Mouse (Mus musculus) spleen, embryonic (tissue): ENCODE results near the gene Olfr212.
"Not testable (repeated sequence)": the region's sequence is repeated elsewhere in the genome, so short reads cannot be mapped to it uniquely, and the experiment has no call there.

Experiments used
- CTCF ChIA-PET: fragments of 350-600 bp; sonication (Branson Sonifier 250); formaldehyde crosslinking; loops from one replicate; lab custom pipeline; 2022; lab: Charles Lee

The Olfr212 gene

DNA sequence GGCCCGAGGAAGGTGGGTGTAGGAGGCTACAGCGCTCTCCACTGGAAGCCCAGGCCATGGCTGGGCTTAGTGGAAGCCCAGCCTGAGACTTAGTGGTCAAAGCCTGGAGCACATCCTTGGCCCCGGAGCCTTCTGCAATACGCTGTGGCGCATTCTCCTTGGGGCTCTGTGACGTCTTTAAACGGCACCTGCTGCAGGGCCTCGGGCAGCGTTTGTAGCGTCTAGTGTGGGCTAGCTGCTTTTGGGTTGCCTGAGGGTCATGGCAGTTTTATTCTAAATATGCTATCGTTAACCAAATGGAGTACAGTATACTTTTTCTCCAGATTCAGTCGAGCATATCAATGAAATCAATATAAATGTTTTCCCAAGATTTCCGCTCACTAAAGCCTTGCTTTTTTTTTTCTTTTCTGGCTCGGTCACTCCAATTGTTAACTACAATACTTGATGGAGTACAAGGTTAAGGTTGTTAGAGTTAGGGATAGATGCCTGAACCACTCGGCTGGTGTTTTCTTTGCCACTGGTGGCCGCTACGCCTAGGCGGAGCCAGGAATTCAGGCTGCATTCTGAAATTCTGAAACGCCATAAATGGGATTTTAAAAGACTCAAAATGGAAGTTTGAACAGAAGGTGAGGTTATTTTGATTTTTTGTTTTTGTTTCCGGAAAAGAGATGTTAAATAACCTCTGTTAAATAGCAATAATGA is at the start of gene Olfr212:
Gene Olfr212, plus strand, starts transcription at position 215 of the 702 bp plus-strand sequence.
- CTCF ChIA-PET: not testable (repeated sequence)

DNA sequence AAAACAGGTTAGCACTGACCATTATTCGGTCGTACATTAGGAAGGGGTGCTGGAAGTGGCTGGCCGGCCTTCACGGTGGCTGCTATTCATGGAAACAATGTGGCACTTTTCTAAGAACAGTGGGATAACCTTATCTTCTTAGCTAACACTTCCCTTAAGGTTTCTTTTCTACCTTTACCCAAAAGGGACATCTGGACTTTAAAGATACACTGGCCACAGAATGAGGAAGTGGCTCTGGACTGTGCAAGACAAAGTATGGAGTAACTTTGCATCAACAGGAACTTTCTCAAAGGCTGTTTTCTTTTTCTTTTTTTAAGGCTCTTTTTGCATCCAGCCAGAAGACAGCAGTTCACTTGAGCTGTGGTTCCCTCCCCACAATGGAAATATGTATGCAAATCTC is 47.6 kb upstream of the Olfr212 start:
- CTCF ChIA-PET: interaction anchor here (1.0 kb wide), 1 partner anchor 8 kb away, joined by 3 read pairs; no protein-coding TSS in a partner anchor

DNA sequence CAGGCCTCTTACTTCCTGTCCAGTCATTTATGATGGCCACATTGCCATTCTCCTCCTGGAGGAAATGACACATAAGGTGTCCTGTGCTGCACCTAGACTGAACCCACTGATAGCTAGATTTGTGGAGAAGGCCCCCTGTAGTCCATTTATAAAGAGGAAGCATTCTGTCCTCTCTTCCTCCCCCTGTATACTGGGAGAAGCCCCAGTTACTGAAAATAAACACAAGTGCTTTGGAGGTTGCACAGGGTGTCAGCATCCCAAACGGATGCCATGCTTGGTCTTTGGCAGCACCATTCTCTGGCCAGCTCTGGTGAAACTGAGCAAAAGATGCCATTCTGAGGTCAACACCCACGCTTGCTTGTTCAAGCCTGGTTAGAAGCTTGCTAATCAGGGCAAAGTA is 47.1 kb upstream of the Olfr212 start:
- CTCF ChIA-PET: no interaction called here

DNA sequence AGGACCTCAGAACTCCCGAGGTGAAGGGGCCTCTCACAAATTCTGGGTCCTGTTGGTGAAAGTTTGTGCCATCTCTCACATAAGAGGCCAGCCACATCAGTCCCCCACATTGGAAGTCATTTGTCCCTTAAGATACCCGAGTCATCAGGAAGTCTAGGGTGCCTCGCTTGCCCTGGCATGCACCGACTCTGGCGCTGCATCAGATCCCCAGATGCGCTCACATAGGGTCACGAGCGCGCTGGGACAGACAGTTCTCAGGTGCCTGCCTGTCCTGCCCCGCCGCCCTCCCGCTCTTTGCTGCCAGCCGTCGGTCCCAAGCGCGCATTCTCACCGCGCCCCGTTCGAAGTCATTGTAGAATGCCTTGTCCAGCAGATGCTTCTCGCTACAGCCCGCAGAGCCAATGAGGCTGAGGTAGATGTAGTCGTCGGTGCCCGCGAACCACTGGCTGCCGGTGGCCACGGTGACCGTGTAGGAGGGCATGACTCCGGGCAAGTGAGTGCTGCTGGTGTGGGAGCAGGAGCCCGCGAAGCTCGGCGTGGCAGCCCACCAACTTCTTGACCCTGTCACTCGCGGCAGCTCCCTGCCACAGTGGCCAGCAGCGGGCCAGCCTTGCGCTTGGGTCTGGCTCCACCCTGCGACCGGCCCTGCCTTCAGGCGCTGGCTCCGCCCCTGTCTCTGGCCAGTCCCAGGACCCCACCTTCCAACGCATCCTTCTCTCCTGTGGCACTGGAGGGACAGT is 45.6 kb upstream of the Olfr212 start, which contains the start of gene Alox5:
Gene Alox5, minus strand, starts transcription at position 635 of the 740 bp plus-strand sequence.
- CTCF ChIA-PET: interaction anchor here (0.6 kb wide), 1 partner anchor 1076 kb away, joined by 8 read pairs; no protein-coding TSS in a partner anchor

DNA sequence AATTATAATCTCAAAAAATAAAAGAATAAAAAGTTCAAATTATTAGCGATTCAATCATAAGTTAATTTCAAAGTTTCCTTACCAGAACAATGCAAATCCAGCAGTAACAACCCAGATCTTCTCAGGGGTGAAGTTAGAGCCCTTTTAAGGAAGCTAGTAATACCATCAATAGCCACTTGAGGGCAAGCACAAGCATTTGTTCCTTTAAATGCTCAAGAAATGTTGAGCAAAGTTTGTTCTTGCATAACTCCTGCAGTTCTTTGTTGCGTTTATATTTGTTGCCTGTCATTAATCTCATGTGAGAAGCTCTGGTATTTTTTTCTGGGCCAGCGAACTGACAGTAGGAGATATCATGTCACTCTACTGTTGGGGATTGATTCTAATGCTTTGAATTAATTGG is 38.2 kb upstream of the Olfr212 start:
- CTCF ChIA-PET: no interaction called here

DNA sequence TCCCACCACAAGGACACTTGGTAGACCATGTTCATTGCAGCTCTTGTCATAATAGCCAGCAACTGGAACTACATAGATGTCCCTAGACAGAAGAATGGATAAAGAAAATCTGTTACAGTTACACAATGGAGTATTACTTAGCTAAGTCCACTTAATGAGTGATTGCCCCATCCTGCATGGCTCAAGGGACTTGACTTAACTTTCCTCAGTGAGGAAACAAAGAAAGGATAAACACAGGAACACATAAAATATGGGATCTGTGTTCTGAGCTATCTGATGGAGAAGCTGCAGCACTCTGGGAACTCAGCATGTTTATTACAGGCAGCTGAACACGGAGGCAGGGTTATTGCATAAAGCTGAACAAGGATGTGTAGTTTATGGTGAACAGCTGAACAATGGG is 21.2 kb upstream of the Olfr212 start:
- CTCF ChIA-PET: no interaction called here

DNA sequence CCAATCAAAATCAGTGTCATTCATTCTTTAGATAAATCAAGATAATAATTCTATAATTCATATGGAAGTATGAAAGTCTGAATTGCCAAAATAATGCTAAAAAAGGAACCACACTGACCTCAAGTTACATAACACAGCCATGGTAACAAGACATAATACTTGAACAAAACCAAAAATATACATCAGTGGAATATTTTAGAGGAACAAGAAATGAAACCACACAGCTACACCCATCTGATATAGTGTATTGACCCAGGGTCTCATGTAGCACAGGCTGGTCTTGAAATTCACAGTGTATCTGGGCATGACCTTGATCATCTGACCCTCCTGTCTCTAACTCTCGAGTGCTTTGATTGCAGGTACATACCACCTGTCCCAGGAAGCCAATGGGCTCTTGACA is 19.5 kb upstream of the Olfr212 start:
- CTCF ChIA-PET: interaction anchor here (0.6 kb wide), 1 partner anchor 979 kb away, joined by 3 read pairs; no protein-coding TSS in a partner anchor

DNA sequence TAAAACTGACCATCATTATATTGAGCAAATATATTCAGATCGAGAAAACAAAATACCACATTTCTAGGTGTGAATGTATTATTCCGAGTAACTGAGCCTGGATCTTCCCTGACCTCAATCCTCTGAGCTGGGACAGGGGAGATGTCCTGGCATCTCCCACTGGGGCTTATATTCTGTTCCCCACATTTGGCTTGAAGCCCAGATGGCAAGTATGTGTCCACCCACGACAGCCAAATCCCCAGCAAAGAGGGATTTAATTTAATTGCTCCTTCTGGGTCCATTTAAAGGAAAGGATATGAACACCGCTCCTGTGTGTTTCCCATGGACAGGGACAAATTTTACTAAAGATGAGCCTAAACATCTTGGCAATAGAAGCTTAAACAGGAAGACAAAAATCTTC is 17.5 kb upstream of the Olfr212 start, which contains the start of gene Olfr211:
Gene Olfr211, plus strand, starts transcription at position 301 of the 400 bp plus-strand sequence.
- CTCF ChIA-PET: no interaction called here

DNA sequence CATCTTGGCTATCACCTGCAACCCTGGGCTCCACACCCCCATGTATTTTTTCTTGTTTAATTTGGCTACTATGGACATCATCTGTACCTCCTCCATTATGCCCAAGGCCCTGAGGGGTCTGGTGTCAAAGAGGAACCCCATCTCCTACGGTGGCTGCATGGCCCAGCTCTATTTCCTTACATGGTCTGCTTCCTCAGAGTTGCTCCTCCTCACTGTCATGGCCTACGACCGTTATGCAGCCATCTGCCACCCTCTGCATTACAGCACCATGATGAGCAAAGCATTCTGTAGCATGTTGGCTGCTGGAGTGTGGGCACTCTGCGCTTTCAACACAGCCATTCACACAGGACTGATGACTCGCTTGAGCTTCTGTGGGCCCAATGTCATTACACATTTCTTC is 12.6 kb upstream of the Olfr212 start:
- CTCF ChIA-PET: no interaction called here

DNA sequence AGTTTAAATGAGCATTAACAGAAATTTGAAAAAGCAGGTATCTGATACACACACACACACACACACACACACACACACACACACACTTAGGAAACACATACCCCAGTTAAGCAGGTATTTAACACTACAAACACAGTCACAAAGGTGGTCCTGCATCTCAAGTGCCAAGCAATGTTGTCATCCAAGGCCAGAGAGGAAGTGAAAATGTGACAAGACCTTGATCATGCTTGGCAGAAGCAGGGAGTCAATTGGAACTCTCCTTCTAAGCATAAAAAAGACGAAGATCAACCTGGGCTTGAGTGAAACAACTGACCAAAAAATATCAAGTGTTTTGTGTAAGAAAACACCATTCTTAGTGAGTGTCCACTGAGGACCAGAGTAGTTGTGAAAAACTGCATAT is 10.4 kb upstream of the Olfr212 start:
- CTCF ChIA-PET: no interaction called here

DNA sequence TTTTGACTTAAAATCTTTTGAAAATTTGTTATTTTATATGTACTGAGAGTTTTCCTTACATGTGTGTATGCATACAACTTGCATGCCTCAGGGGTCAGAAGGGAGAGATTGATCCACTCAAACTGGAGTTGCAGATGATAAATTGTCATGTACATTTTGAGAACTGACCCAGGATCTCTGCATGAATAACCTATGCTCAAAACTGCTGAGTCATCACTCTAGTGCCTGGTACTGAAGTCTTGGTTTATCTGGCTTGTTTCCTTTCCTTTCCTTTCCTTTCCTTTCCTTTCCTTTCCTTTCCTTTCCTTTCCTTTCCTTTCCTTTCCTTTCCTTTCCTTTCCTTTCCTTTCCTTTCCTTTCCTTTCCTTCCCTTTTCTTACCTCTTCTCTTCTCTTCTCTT is 8.5 kb downstream of the Olfr212 start:
- CTCF ChIA-PET: no interaction called here

DNA sequence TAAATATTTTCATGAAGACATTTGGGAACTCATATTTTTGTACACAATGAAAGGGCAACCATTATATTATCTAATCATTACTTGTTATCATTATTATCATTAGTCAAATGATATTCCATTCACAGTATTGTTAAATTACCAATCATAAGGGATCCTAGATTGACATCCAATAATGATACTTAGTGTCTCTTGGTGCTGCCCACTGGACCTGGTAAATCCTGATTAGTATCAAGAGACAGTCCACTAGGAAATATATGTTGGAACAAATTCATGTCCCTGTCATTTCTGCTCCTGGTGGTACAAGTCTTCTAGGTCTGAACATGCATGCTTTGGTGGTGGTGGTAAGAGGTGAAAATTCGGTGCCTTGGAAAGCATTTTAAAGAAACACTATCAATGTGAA is 31.8 kb downstream of the Olfr212 start, which contains the start of gene Olfr213:
Gene Olfr213, plus strand, starts transcription at position 301 of the 400 bp plus-strand sequence.
- CTCF ChIA-PET: no interaction called here

DNA sequence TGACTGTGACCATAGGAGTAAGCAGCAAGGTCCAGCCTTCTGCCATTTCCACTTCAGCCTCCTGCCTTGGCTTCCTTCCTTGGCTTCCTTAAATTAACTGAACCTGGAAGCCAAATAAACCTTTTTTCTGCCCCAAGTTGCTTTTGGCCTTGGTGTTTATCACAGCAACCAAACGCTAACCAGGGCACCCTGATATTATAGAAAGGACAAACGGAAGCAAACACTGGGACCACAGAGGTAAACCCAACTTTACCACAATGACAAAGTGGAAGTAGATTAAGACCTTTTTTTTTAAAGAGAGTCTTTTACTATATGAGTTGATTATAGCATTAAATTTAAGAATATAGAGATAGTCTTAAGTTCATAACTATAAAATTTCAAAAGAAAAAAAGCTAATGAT is 36.2 kb downstream of the Olfr212 start:
- CTCF ChIA-PET: no interaction called here

DNA sequence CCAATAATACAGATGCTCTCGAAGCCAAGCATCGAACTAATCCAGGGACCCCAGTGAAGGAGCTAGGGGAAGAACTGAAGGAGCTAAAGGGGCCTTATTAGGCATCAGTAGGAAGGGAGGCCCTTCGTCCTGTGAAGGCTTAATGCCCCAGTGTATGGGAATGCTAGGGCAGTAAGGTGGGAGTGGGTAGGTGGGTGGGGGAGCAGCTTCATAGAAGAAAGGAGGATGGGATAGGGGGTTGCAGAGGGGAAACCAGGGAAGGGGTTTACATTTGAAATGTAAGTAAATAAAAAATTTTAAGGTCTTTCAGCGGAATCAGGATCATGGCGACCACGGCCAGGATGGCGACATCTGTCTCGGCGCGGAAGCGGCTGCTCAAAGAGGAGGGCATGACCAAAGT is 44.5 kb downstream of the Olfr212 start, which contains the start of gene Gm5580:
Gene Gm5580, plus strand, starts transcription at position 301 of the 400 bp plus-strand sequence.
- CTCF ChIA-PET: not testable (repeated sequence)

DNA sequence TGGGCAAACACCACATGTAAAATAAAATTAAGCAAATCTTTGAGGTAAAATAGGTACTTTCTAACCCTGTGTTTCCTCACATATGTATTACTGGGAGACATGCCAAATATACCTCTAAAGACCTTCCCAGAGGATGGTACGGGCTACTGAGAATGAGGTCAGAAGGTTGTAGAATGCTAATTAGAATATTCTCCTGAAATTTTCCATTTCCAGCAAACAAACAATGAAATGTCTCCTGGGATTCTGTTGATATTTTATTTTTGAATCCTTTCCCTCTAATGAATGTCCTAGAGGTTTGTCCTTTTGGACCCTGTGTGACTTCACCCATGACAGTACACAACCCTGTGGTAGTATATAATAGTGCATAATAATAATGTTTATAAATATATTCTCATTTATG is 47.6 kb downstream of the Olfr212 start, which contains the start of gene Olfr214:
Gene Olfr214, plus strand, starts transcription at position 301 of the 400 bp plus-strand sequence.
- CTCF ChIA-PET: no interaction called here

DNA sequence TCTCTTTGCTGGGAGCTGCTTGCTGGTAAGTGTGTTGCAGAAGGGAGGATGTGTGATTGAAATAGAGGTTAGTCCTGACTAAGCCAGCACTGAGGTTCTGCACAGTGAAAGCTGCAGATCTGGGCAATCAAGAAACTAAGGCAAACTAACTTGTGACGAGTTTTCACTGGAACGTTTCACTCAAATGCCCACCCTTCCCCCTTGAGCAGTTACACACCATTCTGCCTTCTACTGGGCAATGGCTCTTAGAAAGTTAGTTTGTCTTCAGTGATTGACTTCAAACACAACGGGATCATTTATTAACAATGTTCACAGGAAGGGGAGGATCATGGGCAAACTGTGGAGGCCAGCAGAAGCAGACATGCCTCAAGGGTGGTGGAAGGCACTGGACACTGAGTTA is 48.6 kb downstream of the Olfr212 start:
- CTCF ChIA-PET: no interaction called here
